Mouse (Mus musculus): ENCODE measurements at regions not wholly inside any gene's neighbourhood (a gene's known extent, or its start where the extent isn't known, plus 50 kb on each side); places are given as distances from the start of the nearest gene placed in this dataset.
A peak's percentile ranks its signal among the peaks of the same experiment; 100 is the strongest.
"Not testable (repeated sequence)": the region's sequence is repeated elsewhere in the genome, so short reads cannot be mapped to it uniquely, and the experiment has no call there.

- no peak for DNase-seq (ENCODE audit: low spot score)
- no peaks in the 10 kb centered on the region for H3K36me3 ChIP-seq (replicated peaks)
- WGBS = 54% methylated on average over 2 of the region's 2 CpGs
Measured at GRCm38 (mm10) chr13:81975878-81976277, 193.0 kb downstream of the Cetn3 start.

GRCm38 (mm10) chr13:81978003-81978402 is 195.1 kb downstream of the Cetn3 start:
- WGBS = 85% methylated on average over 6 of the region's 6 CpGs
- Histone ChIP-seq H3K36me3 (replicated peaks) (no peaks in the 10 kb centered on the region), H3K4me3 (no peak overlapping the region), H3K27ac (replicated peaks) (no peak overlapping the region), H3K4me1 (no peaks in the 10 kb centered on the region), H3K27me3 (replicated peaks; ENCODE audit: low read depth, poor library complexity, severe bottlenecking) (no peaks in the 10 kb centered on the region), H3K9me3 (no peaks in the 10 kb centered on the region)
- DNase-seq (ENCODE audit: low spot score) = no peak

More at GRCm38 (mm10) chr13:81975878-81976277, 193.0 kb downstream of the Cetn3 start:
- no peaks in the 10 kb centered on the region for H3K9me3 ChIP-seq
- H3K27me3 ChIP-seq (replicated peaks; ENCODE audit: low read depth, poor library complexity, severe bottlenecking) = no peaks in the 10 kb centered on the region
- no peak overlapping the region for H3K27ac ChIP-seq (replicated peaks)
- no peaks in the 10 kb centered on the region for H3K4me1 ChIP-seq
- no peak overlapping the region for H3K4me3 ChIP-seq

- Histone ChIP-seq H3K9me3 (no peaks in the 10 kb centered on the region), H3K27me3 (replicated peaks; ENCODE audit: low read depth, poor library complexity, severe bottlenecking) (no peaks in the 10 kb centered on the region), H3K27ac (replicated peaks) (no peak overlapping the region), H3K36me3 (replicated peaks) (no peaks in the 10 kb centered on the region), H3K4me3 (no peak overlapping the region), H3K4me1 (no peaks in the 10 kb centered on the region)
- no peak for DNase-seq (ENCODE audit: low spot score)
Measured at GRCm38 (mm10) chr13:81979289-81979688, 196.4 kb downstream of the Cetn3 start.

- no peaks in the 10 kb centered on the region for H3K36me3 ChIP-seq (replicated peaks)
- no peak for DNase-seq (ENCODE audit: low spot score)
- no peak overlapping the region for H3K4me3 ChIP-seq
- 86% methylated on average over 5 of the region's 5 CpGs for WGBS
- H3K4me1 ChIP-seq = no peaks in the 10 kb centered on the region
- H3K27me3 ChIP-seq (replicated peaks; ENCODE audit: low read depth, poor library complexity, severe bottlenecking) = no peaks in the 10 kb centered on the region
- H3K9me3 ChIP-seq = no peaks in the 10 kb centered on the region
- H3K27ac ChIP-seq (replicated peaks) = no peak overlapping the region
Measured at GRCm38 (mm10) chr13:81980094-81980493, 197.2 kb downstream of the Cetn3 start.

GRCm38 (mm10) chr13:81982491-81982890 is 199.6 kb downstream of the Cetn3 start:
- no peaks in the 10 kb centered on the region for H3K27me3 ChIP-seq (replicated peaks; ENCODE audit: low read depth, poor library complexity, severe bottlenecking)

GRCm38 (mm10) chr13:82000681-82001212 is 217.9 kb downstream of the Cetn3 start:
- 88% methylated on average over 3 of the region's 3 CpGs for WGBS
- no peaks in the 10 kb centered on the region for H3K36me3 ChIP-seq (replicated peaks)
- H3K27me3 ChIP-seq (replicated peaks; ENCODE audit: low read depth, poor library complexity, severe bottlenecking) = no peaks in the 10 kb centered on the region
- H3K27ac ChIP-seq (replicated peaks) = no peak overlapping the region
- H3K9me3 ChIP-seq = no peaks in the 10 kb centered on the region
- DNase-seq (ENCODE audit: low spot score) = no peak
- H3K4me1 ChIP-seq = no peaks in the 10 kb centered on the region
- H3K4me3 ChIP-seq = no peak overlapping the region

More at GRCm38 (mm10) chr13:81982491-81982890, 199.6 kb downstream of the Cetn3 start:
- Histone ChIP-seq H3K4me3 (no peak overlapping the region), H3K9me3 (no peaks in the 10 kb centered on the region), H3K4me1 (no peaks in the 10 kb centered on the region), H3K27ac (replicated peaks) (no peak overlapping the region), H3K36me3 (replicated peaks) (no peaks in the 10 kb centered on the region)
- 62% methylated on average over 2 of the region's 2 CpGs for WGBS
- no peak for DNase-seq (ENCODE audit: low spot score)

DNA sequence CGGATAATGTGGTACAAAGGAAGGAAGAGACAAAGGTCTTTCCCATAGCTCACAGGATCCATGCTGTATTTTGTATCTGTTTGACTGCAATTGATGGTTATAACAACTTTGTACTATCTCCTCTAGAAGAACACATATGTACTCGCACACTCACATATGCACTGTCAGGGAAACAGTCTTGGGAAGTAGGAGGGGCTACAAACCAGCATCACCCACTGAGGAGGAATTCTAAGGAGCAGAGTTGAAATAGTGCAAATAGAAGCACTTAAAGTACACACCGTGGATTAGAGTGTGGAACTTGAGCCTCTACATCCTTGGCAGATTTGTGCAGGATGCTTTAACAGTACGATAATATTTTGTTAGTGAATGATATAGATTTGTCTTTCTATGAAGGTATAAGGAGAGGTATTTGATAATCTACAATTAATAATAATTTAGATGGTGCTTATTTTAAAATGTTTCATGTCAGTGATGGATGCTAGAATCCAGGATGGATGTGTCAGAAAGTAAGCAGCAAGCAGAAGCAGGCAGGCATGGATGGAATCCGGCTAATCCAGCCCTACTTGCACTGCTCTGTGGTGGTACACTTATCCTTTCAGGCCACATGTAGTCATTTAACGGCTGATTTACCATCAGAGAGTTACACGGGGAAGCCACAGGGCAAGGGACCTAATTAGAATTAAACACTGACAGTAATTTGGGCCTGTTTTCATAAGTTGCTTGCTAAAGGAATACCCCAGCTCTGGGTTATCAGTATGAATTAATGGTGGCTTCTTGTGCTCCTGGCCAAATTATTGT is 223.3 kb downstream of the Cetn3 start:
- Histone ChIP-seq H3K36me3 (replicated peaks) (no peaks in the 10 kb centered on the region), H3K27me3 (replicated peaks; ENCODE audit: low read depth, poor library complexity, severe bottlenecking) (no peaks in the 10 kb centered on the region), H3K4me1 (no peaks in the 10 kb centered on the region), H3K27ac (replicated peaks) (no peak overlapping the region), H3K9me3 (no peaks in the 10 kb centered on the region), H3K4me3 (no peak overlapping the region)
- DNase-seq (ENCODE audit: low spot score) = no peak
- WGBS = 64% methylated on average over 7 of the region's 7 CpGs

- DNase-seq (ENCODE audit: low spot score) = no peak
- no peak overlapping the region for H3K4me3 ChIP-seq
- H3K27me3 ChIP-seq (replicated peaks; ENCODE audit: low read depth, poor library complexity, severe bottlenecking) = no peaks in the 10 kb centered on the region
- no peaks in the 10 kb centered on the region for H3K36me3 ChIP-seq (replicated peaks)
- H3K9me3 ChIP-seq = no peaks in the 10 kb centered on the region
- no peak overlapping the region for H3K27ac ChIP-seq (replicated peaks)
- H3K4me1 ChIP-seq = no peaks in the 10 kb centered on the region
Measured at GRCm38 (mm10) chr13:82007222-82007621, 224.3 kb downstream of the Cetn3 start.

GRCm38 (mm10) chr13:82039623-82040022 is 256.7 kb downstream of the Cetn3 start:
- 49% methylated on average over 2 of the region's 2 CpGs for WGBS
- H3K4me1 ChIP-seq = no peaks in the 10 kb centered on the region
- no peaks in the 10 kb centered on the region for H3K9me3 ChIP-seq
- no peak overlapping the region for H3K27ac ChIP-seq (replicated peaks)
- H3K4me3 ChIP-seq = no peak overlapping the region
- no peaks in the 10 kb centered on the region for H3K27me3 ChIP-seq (replicated peaks; ENCODE audit: low read depth, poor library complexity, severe bottlenecking)
- no peak for DNase-seq (ENCODE audit: low spot score)
- no peaks in the 10 kb centered on the region for H3K36me3 ChIP-seq (replicated peaks)

DNA sequence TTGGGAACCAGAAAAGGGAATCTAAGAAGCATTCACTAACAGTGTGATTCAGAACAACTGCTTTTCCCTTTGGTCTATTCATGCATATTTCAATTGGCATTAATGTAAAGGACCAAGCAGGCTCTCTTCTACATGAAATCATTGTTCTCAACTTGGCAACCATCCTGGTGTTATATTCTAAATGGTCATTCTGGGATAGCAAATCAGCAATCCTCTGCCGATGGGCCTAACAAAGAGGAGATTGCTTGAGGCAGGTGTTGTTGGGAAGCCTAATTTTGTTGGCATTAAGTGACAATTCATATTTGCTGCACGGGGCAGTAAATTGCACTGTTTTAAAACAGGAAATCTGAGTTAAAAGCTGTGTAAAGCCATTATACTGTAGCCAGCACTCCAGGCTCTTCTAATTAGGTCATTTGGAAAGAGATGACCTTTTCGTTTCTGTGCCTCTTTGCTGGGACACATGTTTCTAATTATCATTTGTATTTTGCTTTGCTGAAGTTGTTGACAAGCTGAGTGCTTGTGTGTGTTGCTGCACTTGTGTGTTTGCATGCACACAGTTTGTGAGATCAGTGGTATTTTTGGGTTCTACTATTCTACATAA is 275.4 kb downstream of the Cetn3 start:
- WGBS = 26% methylated on average over 3 of the region's 3 CpGs
- H3K4me3 ChIP-seq = no peak overlapping the region
- no peaks in the 10 kb centered on the region for H3K36me3 ChIP-seq (replicated peaks)
- no peak for DNase-seq (ENCODE audit: low spot score)
- H3K9me3 ChIP-seq = no peaks in the 10 kb centered on the region
- peaks cover 16% of the 10 kb centered on the region for H3K4me1 ChIP-seq
- no peaks in the 10 kb centered on the region for H3K27me3 ChIP-seq (replicated peaks; ENCODE audit: low read depth, poor library complexity, severe bottlenecking)
- no peak overlapping the region for H3K27ac ChIP-seq (replicated peaks)

DNA sequence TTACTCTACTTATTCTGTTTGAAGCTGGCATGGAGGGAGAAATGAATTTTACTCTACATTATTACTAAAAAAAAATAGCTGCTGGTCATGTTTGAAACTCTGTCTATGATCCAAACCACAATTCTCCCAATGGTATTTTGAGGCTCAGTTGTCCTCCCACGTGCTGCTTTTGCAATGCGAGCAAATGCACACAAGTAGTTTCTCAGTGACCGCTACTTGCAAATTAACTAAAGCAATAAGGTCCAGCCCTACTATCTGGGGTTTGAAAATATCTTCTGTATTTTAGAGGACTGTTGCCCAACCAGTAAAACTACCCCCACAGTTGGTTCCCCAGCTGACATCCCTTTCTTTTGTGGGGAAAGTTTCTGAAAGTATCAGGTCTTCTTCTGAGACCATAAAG is 276.0 kb downstream of the Cetn3 start:
- Histone ChIP-seq H3K4me3 (no peak overlapping the region), H3K36me3 (replicated peaks) (no peaks in the 10 kb centered on the region), H3K9me3 (no peaks in the 10 kb centered on the region), H3K27me3 (replicated peaks; ENCODE audit: low read depth, poor library complexity, severe bottlenecking) (no peaks in the 10 kb centered on the region), H3K27ac (replicated peaks) (no peak overlapping the region), H3K4me1 (peaks cover 16% of the 10 kb centered on the region)
- WGBS = 57% methylated on average over 3 of the region's 3 CpGs
- DNase-seq (ENCODE audit: low spot score) = no peak

- Histone ChIP-seq H3K27ac (replicated peaks) (no peak overlapping the region), H3K9me3 (no peaks in the 10 kb centered on the region), H3K4me3 (no peak overlapping the region), H3K36me3 (replicated peaks) (no peaks in the 10 kb centered on the region), H3K27me3 (replicated peaks; ENCODE audit: low read depth, poor library complexity, severe bottlenecking) (no peaks in the 10 kb centered on the region), H3K4me1 (peaks cover 16% of the 10 kb centered on the region)
- DNase-seq (ENCODE audit: low spot score) = peak; percentile 39
- WGBS = 35% methylated on average over 5 of the region's 5 CpGs
Measured at GRCm38 (mm10) chr13:82059498-82059897, 276.6 kb downstream of the Cetn3 start.

DNA sequence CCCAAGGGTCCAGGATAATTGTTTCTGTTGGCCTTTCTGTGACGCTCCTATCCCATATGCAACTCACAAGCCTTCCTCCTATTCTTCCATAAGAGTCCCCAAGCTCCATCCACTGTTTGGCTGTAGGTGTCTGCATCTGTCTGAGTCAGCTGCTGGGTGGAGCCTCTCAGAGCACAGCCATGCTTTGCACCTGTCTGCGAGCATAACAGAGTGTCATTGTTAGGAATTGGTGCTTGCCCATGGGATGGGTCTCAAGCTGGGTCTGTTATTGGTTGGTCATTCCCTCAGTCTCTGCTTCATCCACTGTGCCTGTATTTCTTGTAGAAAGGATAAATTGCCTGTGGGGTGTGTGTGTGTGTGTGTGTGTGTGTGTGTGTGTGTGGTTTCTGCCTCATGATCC is 281.0 kb downstream of the Cetn3 start:
- H3K4me3 ChIP-seq; H3K27me3 ChIP-seq (replicated peaks; ENCODE audit: low read depth, poor library complexity, severe bottlenecking); DNase-seq (ENCODE audit: low spot score); H3K9me3 ChIP-seq; H3K36me3 ChIP-seq (replicated peaks); H3K27ac ChIP-seq (replicated peaks): not testable (repeated sequence)
- 88% methylated on average over 2 of the region's 2 CpGs for WGBS
- peaks cover 22% of the 10 kb centered on the region for H3K4me1 ChIP-seq

Data from embryonic facial prominence, embryonic 10.5 days (tissue).